Mouse (Mus musculus): Measurements from ENCODE around the gene Zfp105. TPM values are rescaled to one million over a fixed set of nuclear protein-coding genes. Genes with fewer than 3 reads are reported as not detected.

Zfp105 gene
- total RNA-seq (2021): 1 to 10 TPM; 1.4 to 1.8 TPM
- long read RNA-seq, experiment 1, partial matches to known transcripts: 0 of 1 reads
- long read RNA-seq, experiment 1, other reads (novel, unspliced or antisense): 0 of 1 reads
- long read RNA-seq, experiment 2: 0 reads

DNA sequence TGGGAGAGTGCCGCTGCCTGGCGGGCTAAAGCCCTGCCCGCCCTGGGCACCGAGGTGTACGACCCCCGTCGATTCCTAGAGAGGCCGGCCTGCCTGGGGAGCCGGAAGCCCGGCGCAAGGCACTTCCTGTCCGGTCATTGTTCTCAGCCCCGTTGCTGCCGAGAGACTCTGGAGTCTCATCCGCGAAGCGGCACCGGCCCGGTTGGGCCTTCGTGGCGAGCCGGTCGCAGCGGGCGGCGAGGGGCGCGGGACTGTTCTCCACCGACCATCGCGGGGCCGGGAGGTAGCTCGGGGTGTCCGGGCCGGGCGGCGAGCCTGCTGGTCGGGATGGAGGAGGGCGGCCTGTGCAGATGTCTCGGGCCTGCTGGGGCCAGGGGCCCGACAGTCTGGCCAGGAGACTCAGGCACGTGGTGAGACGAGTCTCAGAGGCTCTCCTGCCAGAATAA lies at the start of gene Zfp105:
Gene Zfp105, plus strand, starts transcription at position 137 of the 446 bp plus-strand sequence.
- DNase-seq: peak; percentile 49

DNA sequence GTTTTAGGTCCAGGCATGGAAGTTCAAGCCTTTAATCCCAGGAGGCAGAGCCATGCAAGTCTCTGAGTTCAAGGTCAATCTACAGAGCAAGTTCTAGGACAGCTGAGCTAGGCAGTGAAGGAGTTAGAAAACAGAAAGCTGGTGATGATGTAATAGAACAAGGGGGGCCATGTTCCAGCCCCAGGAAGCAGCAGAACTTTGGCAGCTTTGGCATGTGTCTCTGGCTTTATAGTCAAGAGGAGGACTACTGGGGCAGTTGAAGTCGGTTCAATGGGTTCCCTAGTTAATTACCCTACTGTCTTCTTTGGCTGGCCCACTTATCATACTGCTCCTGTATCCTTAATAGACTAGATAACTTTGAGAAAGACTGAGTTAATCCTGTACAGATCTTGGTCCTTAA lies 48.2 kb upstream of the Zfp105 start:
- DNase-seq: no peak

DNA sequence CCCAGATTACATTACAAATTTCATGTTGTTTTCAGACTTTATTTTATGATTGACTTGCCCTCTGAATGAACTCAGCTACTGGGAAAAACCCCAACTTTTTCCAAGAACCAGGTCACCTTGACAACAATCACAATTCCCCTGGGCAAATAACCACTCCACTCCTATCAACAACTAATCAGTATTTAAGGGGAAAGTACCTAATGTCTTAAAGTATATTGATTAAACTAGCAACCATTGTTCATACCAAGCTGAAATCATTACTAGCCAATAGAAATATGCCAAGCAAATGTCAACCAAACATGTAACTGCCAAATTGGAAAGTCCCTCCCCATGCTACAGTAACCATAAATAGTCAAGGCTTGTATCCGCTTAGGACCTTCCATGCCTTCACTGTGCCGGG lies 47.7 kb upstream of the Zfp105 start:
- DNase-seq: no peak

DNA sequence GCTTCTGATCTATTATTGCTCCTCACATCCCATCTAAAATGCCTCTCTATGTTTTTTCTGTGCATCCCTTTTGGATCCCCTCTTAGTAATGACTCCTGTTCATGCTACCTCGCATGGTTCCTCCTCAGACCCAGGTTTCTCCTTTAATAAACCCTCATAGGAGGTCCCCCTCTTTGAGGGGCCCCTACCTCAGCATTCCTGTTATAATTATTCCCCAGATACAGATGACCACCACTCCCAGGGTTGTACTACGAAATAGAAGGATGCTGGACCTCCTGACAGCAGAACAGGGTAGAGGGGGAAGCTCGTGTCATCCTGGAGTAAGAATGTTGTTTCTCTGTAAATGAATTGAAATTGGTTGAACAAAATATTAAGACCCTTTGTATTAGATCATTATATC lies 37.5 kb upstream of the Zfp105 start, which contains the start of gene Zkscan7:
Gene Zkscan7, plus strand, starts transcription at position 301 of the 400 bp plus-strand sequence.
- no peak for DNase-seq

DNA sequence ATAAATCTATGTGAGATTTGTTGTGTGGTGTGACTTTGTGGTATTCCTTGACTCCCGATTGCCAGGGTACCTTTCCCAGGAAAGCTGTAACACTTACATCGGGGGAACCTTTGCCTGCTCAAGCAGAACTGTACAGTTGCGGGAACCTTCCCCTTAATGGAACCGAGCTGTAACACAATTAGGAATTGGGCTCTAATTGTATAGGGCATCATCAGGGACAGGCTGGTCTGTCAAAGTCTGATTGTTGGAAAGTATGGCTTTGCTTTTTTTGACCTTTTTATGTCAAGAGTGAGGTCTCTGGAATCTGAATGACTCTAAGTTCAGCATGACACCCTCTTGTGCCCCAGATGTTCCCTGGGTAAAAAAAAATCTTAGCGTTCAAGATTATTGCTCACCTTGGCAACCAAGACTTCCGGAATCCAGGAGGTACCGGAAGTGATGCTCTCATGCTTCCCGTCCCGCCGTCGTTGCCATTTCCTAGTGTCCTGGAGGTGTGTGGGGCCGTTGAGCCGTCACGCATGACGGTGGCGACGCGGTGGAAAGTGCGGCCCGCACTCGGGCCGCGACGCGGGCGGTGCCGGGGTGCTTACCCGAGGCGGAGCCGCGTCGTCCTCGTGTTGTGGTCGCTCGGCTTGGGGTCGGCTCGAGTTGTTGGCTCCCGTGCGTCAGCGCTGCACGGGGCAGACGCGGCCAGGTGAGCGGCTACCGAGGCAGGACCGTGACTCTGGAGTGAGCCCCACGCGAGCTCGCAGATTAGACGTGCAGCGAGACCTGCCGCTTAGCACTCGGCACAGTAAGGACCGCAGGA lies 36.3 kb upstream of the Zfp105 start:
- DNase-seq: peak; percentile 34

- no peak for DNase-seq
Observed at GRCm38 (mm10) chr9:122901047-122901446, 21.8 kb upstream of the Zfp105 start.

GRCm38 (mm10) chr9:122902717-122903535 lies 19.9 kb upstream of the Zfp105 start:
- peak; percentile 34 for DNase-seq

- DNase-seq: no peak
Observed at GRCm38 (mm10) chr9:122922436-122922835, 436 bp upstream of the Zfp105 start.

DNA sequence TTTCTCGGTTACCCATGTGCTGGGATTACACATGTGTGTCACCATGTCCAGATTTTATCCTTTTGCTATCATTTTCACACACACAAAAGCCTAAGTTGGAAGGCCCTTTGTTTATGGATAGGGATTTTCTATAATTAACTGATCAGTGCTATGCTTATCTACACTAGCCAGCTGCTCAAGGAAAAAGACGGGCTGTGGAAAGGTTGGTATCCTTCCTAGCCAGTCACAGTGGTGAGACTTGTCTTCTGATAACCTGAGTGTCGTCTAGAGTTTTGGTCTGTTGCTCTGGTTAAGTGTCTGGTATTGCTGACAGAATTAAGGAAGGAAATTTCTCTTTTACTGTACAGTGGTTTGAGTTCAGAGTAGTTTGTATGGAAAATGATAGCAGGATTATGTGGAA lies 6.0 kb downstream of the Zfp105 start:
- DNase-seq: no peak

DNA sequence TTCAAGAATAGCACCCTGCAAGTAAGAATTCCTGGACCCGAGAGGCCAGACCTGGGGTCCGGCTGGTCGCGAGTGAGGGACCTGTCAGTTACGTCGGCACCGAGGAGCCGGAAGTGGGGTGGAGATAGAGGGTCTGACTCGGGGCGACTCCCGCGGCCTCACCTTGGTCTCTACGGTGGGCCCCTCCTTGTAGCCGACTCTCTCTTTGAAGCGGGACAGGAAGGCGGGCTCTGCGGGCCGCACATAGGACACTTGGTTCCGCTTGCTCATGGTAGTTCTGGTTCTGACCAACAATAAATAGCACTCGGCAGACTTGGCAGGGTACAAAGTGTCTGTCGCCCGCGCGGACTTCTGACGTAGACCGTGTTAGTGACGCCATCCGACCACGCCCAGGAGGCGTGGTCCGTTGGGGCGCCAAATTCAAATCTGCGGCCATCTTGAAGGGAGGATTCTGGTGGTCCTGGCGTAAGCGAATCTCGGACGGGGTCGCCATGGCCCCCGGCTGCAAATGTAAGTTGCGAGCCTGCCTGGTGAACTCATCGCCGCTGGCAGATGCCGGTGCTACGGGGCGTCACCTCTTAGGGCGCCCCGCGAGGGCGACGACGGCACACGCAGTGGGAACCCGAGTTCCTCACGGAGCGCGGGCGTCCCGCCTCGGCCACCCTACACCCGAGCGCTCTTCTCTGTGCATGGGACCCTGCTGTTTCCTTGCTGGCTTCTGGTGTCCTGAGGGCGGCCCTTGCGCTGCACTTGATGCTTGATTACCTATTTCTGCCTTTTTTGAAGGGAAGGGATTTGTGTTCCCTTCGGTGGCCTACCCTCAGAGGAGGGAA lies 28.0 kb downstream of the Zfp105 start, which contains the start of the genes 1110059G10Rik and Kif15:
Gene 1110059G10Rik, minus strand, starts transcription at position 358 of the 833 bp plus-strand sequence.
Gene Kif15, plus strand, starts transcription at position 404 of the 833 bp plus-strand sequence.
- DNase-seq: peak; percentile 79

Other genes with a start within 250 kb of the Zfp105 start
- not detected for gene Topaz1, start 175.7 kb upstream of the Zfp105 start, total RNA-seq (2021)
- gene Tcaim, start 117.5 kb upstream of the Zfp105 start, total RNA-seq (2021): 10 to 100 TPM; 27.6 to 29.4 TPM
- gene Gm35549, start 79.0 kb upstream of the Zfp105 start, total RNA-seq (2021): not detected
- gene Zfp445, start 57.1 kb upstream of the Zfp105 start, total RNA-seq (2021): 10 to 100 TPM; 31.3 to 34.4 TPM
- gene Zkscan7, start 37.4 kb upstream of the Zfp105 start, total RNA-seq (2021): 1 to 10 TPM; 4.2 to 4.4 TPM
- gene 1110059G10Rik, start 27.9 kb downstream of the Zfp105 start, total RNA-seq (2021): 1 to 10 TPM; 7.3 to 9.2 TPM
- gene Kif15, start 28.0 kb downstream of the Zfp105 start, total RNA-seq (2021): under 1 TPM; 0.51 to 0.67 TPM
- gene Tmem42, start 98.3 kb downstream of the Zfp105 start, total RNA-seq (2021): 1 to 10 TPM; 9.0 to 9.2 TPM
- under 1 TPM in 1 of 2 experiments, not detected in 1; 0.35 TPM for gene Tgm4, start 111.7 kb downstream of the Zfp105 start, total RNA-seq (2021)
- 10 to 100 TPM; 48.5 to 49.5 TPM for gene Zdhhc3, start 190.1 kb downstream of the Zfp105 start, total RNA-seq (2021)
- 10 to 100 TPM; 17.3 to 19.6 TPM for gene Exosc7, start 190.1 kb downstream of the Zfp105 start, total RNA-seq (2021)
- 10 to 100 TPM; 44.1 to 65.2 TPM for gene Clec3b, start 227.9 kb downstream of the Zfp105 start, total RNA-seq (2021)

Measured in gastrocnemius, postnatal 25 days (tissue).